Mouse (Mus musculus) hindbrain, embryonic 15.5 days (tissue): ENCODE results near the gene Usp7. TPM values are rescaled to one million over a fixed set of nuclear protein-coding genes. Genes with fewer than 3 reads are reported as not detected.
A peak's percentile ranks its signal among the peaks of the same experiment; 100 is the strongest.

ENCODE experiments used
- ATAC-seq: fragments of 200-750 bp; cut with Nextera tagmentation; 2 replicates; pipeline ENCODE4 v1.8.0; 2017; ENCODE audit warnings: low read depth, moderate number of reproducible peaks, moderate TSS enrichment; ENCODE audit not compliant: low FRiP score
- H3K27ac ChIP-seq: fragments of 300-500 bp; sonication (generic); replicated peaks from 2 replicates; pipeline ENCODE4 v1.5.1; 2015; ENCODE audit warnings: mild to moderate bottlenecking, inconsistent platforms
- H3K27me3 ChIP-seq: fragments of 300-500 bp; sonication (generic); 2 replicates; pipeline ENCODE4 v1.6.1; 2015; ENCODE audit warnings: control low read depth, inconsistent platforms
- H3K36me3 ChIP-seq: fragments of 300-500 bp; sonication (generic); 2 replicates; pipeline ENCODE4 v1.6.1; 2015; ENCODE audit warnings: control low read depth, inconsistent platforms
- H3K4me1 ChIP-seq: fragments of 300-500 bp; sonication (generic); replicated peaks from 2 replicates; pipeline ENCODE4 v1.6.1; 2015; ENCODE audit warnings: control low read depth, inconsistent platforms
- H3K4me2 ChIP-seq: fragments of 300-500 bp; sonication (generic); 2 replicates; pipeline ENCODE4 v1.6.1; 2015; ENCODE audit warnings: moderate library complexity, mild to moderate bottlenecking, inconsistent platforms
- H3K4me3 ChIP-seq: fragments of 300-500 bp; sonication (generic); 2 replicates; pipeline ENCODE4 v1.5.1; 2015; ENCODE audit warnings: mild to moderate bottlenecking, inconsistent platforms
- H3K9ac ChIP-seq: fragments of 300-500 bp; sonication (generic); 2 replicates; pipeline ENCODE4 v1.6.1; 2015; ENCODE audit warnings: inconsistent platforms
- H3K9me3 ChIP-seq: fragments of 300-500 bp; sonication (generic); 2 replicates; pipeline ENCODE4 v1.6.1; 2016; ENCODE audit warnings: control low read depth, inconsistent platforms
- WGBS: fragments of 180-500 bp; shearing (Covaris S2); methylation state at CpG from one replicate; pipeline ENCODE4 v1.1.7; 2015; 5-methylcytosine and 5-hydroxymethylcytosine counted together
- polyA plus RNA-seq: library from polyadenylated mRNA; unstranded; fragments of >200 nt; fragmentation: Nextera tagmentation; extraction: Ambion mirVana; gene quantifications from 2 replicates; pipeline ENCODE4 v1.2.1, GENCODE M21; 2015

Usp7 gene
- polyA plus RNA-seq, 1 experiment from 2014 or later: 29.2 TPM

DNA sequence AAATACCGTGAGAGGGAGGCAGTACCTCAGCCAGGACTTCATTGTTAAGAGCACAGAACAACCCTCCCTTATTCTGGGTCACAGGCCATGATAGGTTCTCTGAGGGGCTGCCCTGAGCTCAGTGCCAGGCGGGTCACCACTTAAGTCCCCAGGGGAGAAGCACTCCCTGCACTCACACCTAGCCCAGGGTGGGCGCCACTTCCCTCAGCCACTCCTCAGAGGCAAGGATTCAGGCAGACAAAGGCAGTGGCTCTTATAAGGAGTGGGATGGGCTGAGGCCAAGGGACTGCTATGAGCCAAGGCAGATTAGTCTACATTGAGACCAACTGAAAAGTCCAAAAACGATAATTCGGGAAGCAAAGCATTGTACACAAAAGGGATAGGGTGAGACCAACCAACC is 126.7 kb downstream of the Usp7 start:
- Histone ChIP-seq H3K27me3 (no peaks in the 10 kb centered on the region), H3K4me2 (no peak overlapping the region), H3K4me1 (peaks cover 57% of the 10 kb centered on the region), H3K27ac (no peak overlapping the region), H3K9me3 (no peaks in the 10 kb centered on the region), H3K36me3 (peaks cover 24% of the 10 kb centered on the region), H3K9ac (no peak overlapping the region), H3K4me3 (no peak overlapping the region)
- WGBS: 86% methylated on average over 5 of the region's 5 CpGs
- no peak for ATAC-seq

DNA sequence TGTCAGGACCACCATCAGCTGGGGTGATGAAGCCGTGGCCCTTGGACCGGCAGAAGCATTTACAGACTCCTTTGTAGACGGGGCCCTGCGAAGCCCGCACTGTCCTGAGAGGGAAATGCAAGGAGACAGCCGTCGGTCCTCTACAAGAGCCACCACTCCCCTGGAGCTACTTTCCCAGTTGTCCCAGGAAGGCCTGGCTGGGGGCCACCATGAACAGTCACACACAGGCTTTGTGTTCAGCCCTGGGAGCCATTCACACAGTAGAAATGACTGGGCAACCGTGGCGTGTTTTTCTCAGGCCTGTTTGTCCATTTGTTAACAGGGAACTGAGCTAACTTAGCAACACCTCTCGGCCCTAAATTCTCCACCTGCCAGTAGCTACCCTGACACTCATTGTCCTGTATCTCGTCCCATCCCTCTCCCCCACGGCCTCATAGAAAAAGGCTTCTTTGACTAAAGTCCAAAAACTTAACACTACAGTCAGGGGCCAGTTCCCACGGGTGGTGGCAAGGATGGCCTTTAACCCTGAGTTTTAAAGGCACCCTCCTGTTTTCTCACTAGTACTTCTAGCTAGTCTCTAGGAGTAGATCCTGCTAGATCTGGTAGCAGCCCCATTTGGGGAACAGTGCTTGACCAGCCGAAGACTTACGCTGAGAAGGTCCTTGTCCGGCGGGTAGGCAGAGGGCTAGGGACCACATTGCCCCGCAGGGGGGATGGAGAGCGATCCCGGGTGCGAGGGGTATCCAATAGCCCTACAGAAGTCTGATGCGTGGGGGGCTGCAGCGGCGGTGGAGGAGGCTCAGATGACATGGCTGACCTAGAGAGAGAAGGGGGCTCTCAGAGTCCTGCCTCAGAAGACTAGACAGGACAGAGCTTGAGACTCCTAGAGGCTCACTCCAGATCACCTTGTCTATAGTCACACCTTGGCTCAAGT is 128.2 kb downstream of the Usp7 start:
- no peak for ATAC-seq
- Histone ChIP-seq H3K27me3 (no peaks in the 10 kb centered on the region), H3K4me1 (peaks cover 43% of the 10 kb centered on the region), H3K9me3 (no peaks in the 10 kb centered on the region), H3K36me3 (peaks cover 37% of the 10 kb centered on the region), H3K4me3 (no peak overlapping the region), H3K4me2 (no peak overlapping the region), H3K9ac (no peak overlapping the region), H3K27ac (0 out of 2 replicates have a peak overlapping the region, but pooled peaks have one; percentile 43)
- WGBS: 80% methylated on average over 24 of the region's 24 CpGs

DNA sequence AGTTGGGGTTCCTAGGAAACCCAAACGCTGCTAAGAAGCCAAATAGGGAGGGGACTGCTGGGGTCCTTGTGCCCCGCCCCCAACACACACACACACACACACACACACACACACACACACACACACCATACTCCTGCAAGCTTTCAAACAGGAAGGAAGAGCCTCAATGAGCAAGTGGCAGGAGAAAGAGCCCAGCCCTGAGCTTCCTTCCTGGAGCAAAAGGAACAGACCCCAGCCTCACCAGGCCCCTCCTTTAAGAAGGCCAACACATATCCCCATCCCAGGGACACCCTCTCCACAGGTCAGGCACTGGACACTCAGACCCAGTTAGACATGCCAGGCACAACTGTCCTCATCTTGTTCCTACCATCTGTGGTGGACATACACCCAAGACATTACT is 129.1 kb downstream of the Usp7 start:
- WGBS: 84% methylated on average over 2 of the region's 2 CpGs
- Histone ChIP-seq H3K9ac (no peak overlapping the region), H3K27ac (0 out of 2 replicates have a peak overlapping the region, but pooled peaks have one; percentile 43), H3K36me3 (peaks cover 42% of the 10 kb centered on the region), H3K4me2 (no peak overlapping the region), H3K27me3 (no peaks in the 10 kb centered on the region), H3K9me3 (no peaks in the 10 kb centered on the region), H3K4me1 (peaks cover 34% of the 10 kb centered on the region), H3K4me3 (no peak overlapping the region)
- no peak for ATAC-seq

DNA sequence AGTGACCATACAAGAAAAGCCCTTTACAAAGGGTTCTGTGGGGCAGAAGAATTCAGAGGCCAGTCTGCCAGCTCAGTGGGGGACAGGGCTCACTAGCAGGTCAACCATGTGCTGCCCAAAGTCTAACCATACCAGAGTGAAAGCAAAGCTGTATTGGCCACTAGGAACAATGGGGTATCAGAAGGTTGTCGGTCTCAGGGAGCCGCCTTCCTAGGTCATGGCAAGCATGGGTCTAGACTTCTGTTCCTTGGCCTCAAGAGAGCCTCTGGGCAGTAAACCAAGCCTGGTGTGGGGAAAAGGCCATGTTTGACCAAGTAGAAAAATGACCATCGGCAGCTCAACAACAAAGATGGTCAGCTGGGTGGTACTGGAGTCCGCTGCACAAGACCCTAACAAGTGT is 133.3 kb downstream of the Usp7 start:
- no peak overlapping the region for H3K9ac ChIP-seq
- H3K4me1 ChIP-seq: peaks cover 8% of the 10 kb centered on the region; the same call in 1 of the 2 replicates
- no peak for ATAC-seq
- no peak overlapping the region for H3K27ac ChIP-seq
- H3K9me3 ChIP-seq: no peaks in the 10 kb centered on the region
- H3K36me3 ChIP-seq: peaks cover 52% of the 10 kb centered on the region
- WGBS: 91% methylated on average over 4 of the region's 4 CpGs
- H3K27me3 ChIP-seq: no peaks in the 10 kb centered on the region
- no peak overlapping the region for H3K4me3 ChIP-seq
- no peak overlapping the region for H3K4me2 ChIP-seq

DNA sequence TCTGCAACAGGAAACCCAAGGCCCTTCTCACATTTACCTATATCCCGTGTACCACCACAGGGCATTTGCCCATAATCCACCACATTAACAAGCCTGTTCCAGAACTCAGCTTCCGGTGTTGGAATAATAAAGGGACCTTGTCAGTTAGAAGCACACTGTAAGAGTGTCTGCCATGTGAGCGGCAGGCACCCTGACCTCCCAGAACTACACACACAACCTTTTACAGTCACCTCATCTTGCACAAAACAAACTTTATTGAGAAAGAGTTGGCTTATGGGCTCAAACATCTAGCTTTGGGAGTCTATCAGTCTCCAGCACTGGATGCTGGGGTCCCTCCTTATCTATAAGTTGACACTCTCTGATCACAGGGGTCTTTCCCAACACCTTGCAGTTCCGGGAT is 133.8 kb downstream of the Usp7 start:
- Histone ChIP-seq H3K4me2 (no peak overlapping the region), H3K27ac (no peak overlapping the region), H3K4me1 (peaks cover 3% of the 10 kb centered on the region; the same call in 1 of the 2 replicates), H3K9me3 (no peaks in the 10 kb centered on the region), H3K36me3 (peaks cover 51% of the 10 kb centered on the region), H3K9ac (no peak overlapping the region), H3K27me3 (no peaks in the 10 kb centered on the region), H3K4me3 (no peak overlapping the region)
- no peak for ATAC-seq
- WGBS: 82% methylated on average over 4 of the region's 4 CpGs

DNA sequence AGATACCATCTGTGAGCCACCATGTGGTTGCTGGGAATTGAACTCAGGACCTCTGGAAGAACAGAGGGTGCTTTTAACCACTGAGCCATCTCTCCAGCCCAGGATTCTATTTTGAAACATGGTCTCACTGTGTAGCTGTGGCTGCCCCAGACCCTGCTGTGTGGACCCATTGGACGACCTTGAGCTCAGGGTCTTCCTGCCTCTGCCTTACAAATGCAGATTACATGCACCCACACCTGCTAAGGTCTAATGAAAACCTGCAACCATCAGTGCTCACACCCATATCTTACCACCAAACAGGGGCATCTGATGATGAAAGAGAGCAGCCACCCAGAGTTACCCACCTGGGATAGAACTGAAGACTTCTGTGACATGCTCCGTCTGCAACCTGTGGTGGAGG is 135.9 kb downstream of the Usp7 start:
- H3K27me3 ChIP-seq: no peaks in the 10 kb centered on the region
- no peak overlapping the region for H3K27ac ChIP-seq
- peaks cover 41% of the 10 kb centered on the region for H3K36me3 ChIP-seq
- no peaks in the 10 kb centered on the region for H3K4me1 ChIP-seq
- no peak overlapping the region for H3K4me3 ChIP-seq
- WGBS: 94% methylated on average over 2 of the region's 2 CpGs
- H3K9me3 ChIP-seq: no peaks in the 10 kb centered on the region
- H3K4me2 ChIP-seq: no peak overlapping the region
- no peak for ATAC-seq
- H3K9ac ChIP-seq: no peak overlapping the region

DNA sequence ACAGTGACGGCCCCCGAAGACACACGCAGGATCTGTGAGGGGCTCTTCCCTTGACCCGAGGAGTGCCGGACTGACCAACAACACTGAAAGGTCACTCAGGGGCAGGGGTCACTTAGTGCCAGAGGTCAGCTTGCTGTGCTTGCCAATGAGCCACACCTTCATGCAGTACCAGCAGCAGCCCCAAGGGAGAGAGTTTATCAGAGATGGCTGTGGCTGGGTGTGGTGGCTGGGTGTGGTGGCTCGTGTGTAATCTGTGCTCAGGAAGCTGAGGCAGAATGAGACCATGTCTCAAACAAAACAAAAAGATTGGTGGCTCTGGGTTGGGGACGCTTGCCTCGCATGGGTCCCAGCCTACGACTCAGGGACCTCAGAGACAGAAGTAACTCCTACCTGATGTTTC is 136.5 kb downstream of the Usp7 start:
- 84% methylated on average over 9 of the region's 9 CpGs for WGBS
- no peak for ATAC-seq
- H3K4me1 ChIP-seq: no peaks in the 10 kb centered on the region

DNA sequence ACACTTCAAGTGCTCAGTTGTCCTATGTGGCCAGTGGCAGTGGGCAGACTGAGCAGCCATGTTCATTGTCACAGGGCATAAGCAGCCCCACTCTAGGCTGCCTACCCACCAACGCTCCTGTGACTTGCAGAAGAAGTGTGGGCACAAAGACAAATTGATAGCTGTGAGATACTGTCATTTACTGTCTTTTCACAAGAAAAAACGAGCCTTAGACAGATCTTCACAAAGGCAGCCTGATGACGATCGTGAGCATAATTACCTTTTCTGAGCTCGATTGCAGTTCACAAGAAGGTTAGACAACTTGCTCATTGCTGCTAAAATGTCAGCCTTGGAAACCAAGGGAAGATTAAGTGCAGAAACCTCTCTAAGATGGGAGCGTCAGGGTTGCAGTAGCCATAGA is 137.0 kb downstream of the Usp7 start:
- H3K36me3 ChIP-seq: peaks cover 34% of the 10 kb centered on the region
- H3K9ac ChIP-seq: no peak overlapping the region
- no peak overlapping the region for H3K4me3 ChIP-seq
- H3K9me3 ChIP-seq: no peaks in the 10 kb centered on the region
- ATAC-seq: no peak
- no peaks in the 10 kb centered on the region for H3K4me1 ChIP-seq
- 86% methylated on average over 6 of the region's 6 CpGs for WGBS
- H3K27ac ChIP-seq: no peak overlapping the region
- H3K27me3 ChIP-seq: no peaks in the 10 kb centered on the region
- H3K4me2 ChIP-seq: no peak overlapping the region

More for the DNA sequence above, 136.5 kb downstream of the Usp7 start:
- peaks cover 37% of the 10 kb centered on the region for H3K36me3 ChIP-seq
- no peak overlapping the region for H3K4me2 ChIP-seq
- no peaks in the 10 kb centered on the region for H3K9me3 ChIP-seq
- H3K9ac ChIP-seq: no peak overlapping the region
- H3K4me3 ChIP-seq: no peak overlapping the region
- no peaks in the 10 kb centered on the region for H3K27me3 ChIP-seq
- no peak overlapping the region for H3K27ac ChIP-seq

DNA sequence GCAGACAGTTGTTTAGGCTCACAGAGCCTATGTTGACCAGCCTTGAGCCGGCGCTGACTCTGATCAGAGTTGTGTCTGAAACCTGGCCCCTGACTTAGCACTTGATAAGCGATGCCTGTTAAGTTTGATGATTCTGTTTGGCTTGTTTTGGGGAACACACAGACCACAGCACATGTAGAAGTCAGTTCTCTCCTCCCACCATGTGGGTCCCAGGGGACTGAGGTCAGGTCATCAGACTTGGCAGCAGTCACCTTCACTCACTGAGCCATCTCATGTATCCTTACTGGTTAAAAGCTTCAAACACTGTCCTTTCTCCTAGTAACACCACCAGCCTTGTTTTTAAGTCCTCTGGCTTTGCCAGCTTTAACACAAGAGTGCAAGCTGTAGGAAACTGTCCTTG is 142.1 kb downstream of the Usp7 start:
- Histone ChIP-seq H3K27me3 (no peaks in the 10 kb centered on the region), H3K36me3 (peaks cover 49% of the 10 kb centered on the region), H3K27ac (no peak overlapping the region), H3K4me3 (no peak overlapping the region), H3K4me2 (no peak overlapping the region), H3K9me3 (no peaks in the 10 kb centered on the region), H3K4me1 (no peaks in the 10 kb centered on the region), H3K9ac (no peak overlapping the region)
- WGBS: 92% methylated on average over 3 of the region's 3 CpGs
- no peak for ATAC-seq

DNA sequence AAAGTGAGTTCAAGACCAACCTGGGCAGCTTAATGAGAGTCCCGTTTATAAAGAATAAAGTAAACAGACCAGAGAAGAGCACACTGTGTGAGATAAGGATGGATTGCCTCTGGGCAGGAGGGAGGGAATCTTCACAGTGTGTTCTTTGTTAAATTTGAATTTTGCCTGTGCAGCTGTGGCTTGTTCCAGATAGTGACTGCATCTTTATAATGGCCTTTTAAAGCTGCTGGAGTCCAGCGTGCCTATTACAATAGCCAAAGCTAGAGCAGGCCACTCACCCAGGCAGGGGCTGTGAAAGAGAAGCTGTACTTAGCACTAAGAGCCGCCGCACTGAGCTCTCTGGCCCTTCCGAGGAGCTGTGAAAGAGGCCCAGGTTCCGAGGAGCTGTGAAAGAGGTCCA is 146.6 kb downstream of the Usp7 start:
- Histone ChIP-seq H3K9ac (no peak overlapping the region), H3K27me3 (no peaks in the 10 kb centered on the region), H3K9me3 (no peaks in the 10 kb centered on the region), H3K4me1 (no peaks in the 10 kb centered on the region), H3K4me2 (no peak overlapping the region), H3K36me3 (peaks cover 57% of the 10 kb centered on the region), H3K4me3 (no peak overlapping the region), H3K27ac (no peak overlapping the region)
- no peak for ATAC-seq
- WGBS: 84% methylated on average over 6 of the region's 6 CpGs

DNA sequence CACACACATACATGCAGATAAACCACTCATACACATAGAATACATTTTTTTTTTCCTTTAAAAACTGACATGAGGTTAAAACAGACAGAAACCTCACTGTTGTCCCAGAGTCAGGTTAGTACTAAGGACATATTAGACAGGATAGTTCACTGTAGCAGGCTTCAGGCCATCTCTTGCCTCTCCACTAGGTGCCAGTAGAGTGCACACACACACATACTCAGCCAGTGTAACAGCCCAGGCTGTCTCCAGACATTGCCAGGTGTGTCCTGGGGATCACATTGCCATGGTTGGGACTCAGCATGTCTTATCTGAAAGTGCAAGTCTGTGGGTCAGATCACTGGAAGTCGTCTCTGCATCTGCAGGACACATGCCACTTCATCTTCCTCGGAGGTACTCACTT is 148.3 kb downstream of the Usp7 start:
- ATAC-seq: 0 out of 2 replicates have a peak, but pooled peaks have one; percentile 65
- no peak overlapping the region for H3K9ac ChIP-seq
- no peaks in the 10 kb centered on the region for H3K9me3 ChIP-seq
- peaks cover 44% of the 10 kb centered on the region for H3K36me3 ChIP-seq
- no peaks in the 10 kb centered on the region for H3K27me3 ChIP-seq
- no peak overlapping the region for H3K4me3 ChIP-seq
- H3K27ac ChIP-seq: no peak overlapping the region
- 82% methylated on average over 2 of the region's 2 CpGs for WGBS
- no peak overlapping the region for H3K4me2 ChIP-seq
- H3K4me1 ChIP-seq: peaks cover 6% of the 10 kb centered on the region; the same call in 1 of the 2 replicates
